Comparison of ENCODE assay signal across 13 mouse cellular contexts in genomic region chr16:93732875-93733569, GRCm38 (mm10). TPM values are rescaled to one million over a fixed set of nuclear protein-coding genes. Genes with fewer than 3 reads are reported as not detected.
A peak's percentile ranks its signal among the peaks of the same experiment; 100 is the strongest.
DNase-seq lines count a peak whose midpoint lies in the region; ATAC-seq lines count a peak whose summit lies in the region.
"Had no signal": no experiment of that assay in that cellular context is flagged by ENCODE, and none has a peak within 500 bp of the region (broad histone marks: within the 10 kb centered on the region; RNA-seq: fewer than 3 reads in every experiment).

No protein-coding gene starts in this region.

- WGBS in limb, embryonic 13.5 days, result 70% methylated on average over 18 of the region's 18 CpGs
- 56% methylated on average over 18 of the region's 18 CpGs for WGBS in kidney, embryonic 16.5 days

- 0 out of 2 replicates have a peak, but pooled peaks have one; percentile 48 for ATAC-seq in limb, embryonic 13.5 days (ENCODE audit: low FRiP score, low read depth)
- no peak for ATAC-seq in kidney, embryonic 16.5 days (ENCODE audit: low FRiP score, low TSS enrichment)
- ATAC-seq: Patski had no signal

- H3K4me2 ChIP-seq in limb, embryonic 13.5 days (replicated peaks), result no peak overlapping the region
- H3K4me2 ChIP-seq in kidney, embryonic 16.5 days (replicated peaks; ENCODE audit: low read depth, low read length), result no peak overlapping the region

- H3K9me3 ChIP-seq in limb, embryonic 13.5 days, result no peaks in the 10 kb centered on the region
- no peaks in the 10 kb centered on the region for H3K9me3 ChIP-seq in kidney, embryonic 16.5 days (ENCODE audit: low read length)
- H3K9me3 ChIP-seq: hindbrain, embryonic 10.5 days; midbrain, embryonic 10.5 days had no signal

- H3K9ac ChIP-seq in limb, embryonic 13.5 days, result no peak overlapping the region
- no peak overlapping the region for H3K9ac ChIP-seq in kidney, embryonic 16.5 days (replicated peaks; ENCODE audit: low read length)

- no peak overlapping the region for H3K27ac ChIP-seq in limb, embryonic 13.5 days
- no peak overlapping the region for H3K27ac ChIP-seq in kidney, embryonic 16.5 days (ENCODE audit: low read length)
- H3K27ac ChIP-seq: hindbrain, embryonic 10.5 days; midbrain, embryonic 10.5 days had no signal

- H3K4me3 ChIP-seq in limb, embryonic 13.5 days, result no peak overlapping the region
- H3K4me3 ChIP-seq in kidney, embryonic 16.5 days (ENCODE audit: low read length), result no peak overlapping the region
- H3K4me3 ChIP-seq: hindbrain, embryonic 10.5 days; midbrain, embryonic 10.5 days had no signal

- no peaks in the 10 kb centered on the region for H3K27me3 ChIP-seq in limb, embryonic 13.5 days
- no peaks in the 10 kb centered on the region for H3K27me3 ChIP-seq in kidney, embryonic 16.5 days (ENCODE audit: insufficient read depth, low read length)
- H3K27me3 ChIP-seq: Patski had no signal

- peak; percentile 49 for DNase-seq in cerebellum, adult 18-20 months
- DNase-seq in cerebellum, adult 8-10 months, result no peak
- DNase-seq in brain, adult 2 months (ENCODE audit: low read depth, low spot score), result peak; percentile 48
- DNase-seq in lung, postnatal 25 days (ENCODE audit: low spot score), result peak; percentile 25
- no peak for DNase-seq in adrenal gland, postnatal 25 days
- DNase-seq in adrenal gland, postnatal 14 days, result no peak
- DNase-seq: kidney, adult 9 months; right cerebral cortex, postnatal 4 days had no signal

- H3K36me3 ChIP-seq in limb, embryonic 13.5 days, result no peaks in the 10 kb centered on the region; the same call in 1 of the 2 replicates
- H3K36me3 ChIP-seq in kidney, embryonic 16.5 days (ENCODE audit: insufficient read depth, low read length), result no peaks in the 10 kb centered on the region
- H3K36me3 ChIP-seq: hindbrain, embryonic 10.5 days; midbrain, embryonic 10.5 days had no signal

- peaks cover 29% of the 10 kb centered on the region for H3K4me1 ChIP-seq in limb, embryonic 13.5 days
- H3K4me1 ChIP-seq in kidney, embryonic 16.5 days (ENCODE audit: insufficient read depth, low read length), result peaks cover 24% of the 10 kb centered on the region

RNA-seq across cellular contexts. Expression of gene Dop1b, which starts 21.3 kb away (rescaled TPM):
- 9.9 and 10.7 TPM in 2 replicates for polyA plus RNA-seq in limb, embryonic 13.5 days (2015; fragmentation: Nextera tagmentation; extraction: Ambion mirVana)
- 19.9 and 21.3 TPM in 2 replicates for total RNA-seq in adrenal gland, postnatal 25 days (2021)
- total RNA-seq in adrenal gland, postnatal 14 days (2021), result 24.1 and 24.5 TPM in 2 replicates
- 30.1 and 35.0 TPM in 2 replicates for polyA plus RNA-seq in kidney, embryonic 16.5 days (2015; fragmentation: Nextera tagmentation; extraction: Ambion mirVana)

RNA-seq across cellular contexts. Expression of gene Cbr3, which starts 50.0 kb away (rescaled TPM):
- 2.4 and 3.2 TPM in 2 replicates for polyA plus RNA-seq in limb, embryonic 13.5 days (2015; fragmentation: Nextera tagmentation; extraction: Ambion mirVana)
- total RNA-seq in adrenal gland, postnatal 25 days (2021), result 6.2 and 7.4 TPM in 2 replicates
- total RNA-seq in adrenal gland, postnatal 14 days (2021), result 8.3 and 9.8 TPM in 2 replicates
- 7.6 and 8.6 TPM in 2 replicates for polyA plus RNA-seq in kidney, embryonic 16.5 days (2015; fragmentation: Nextera tagmentation; extraction: Ambion mirVana)

Comparison
In these comparisons a context has a peak if more than half of its experiments do, and no peak if none do; other contexts are left out.
1. DNase-seq: peak in cerebellum, adult 18-20 months (2 of 2), brain, adult 2 months (single experiment) and lung, postnatal 25 days (single experiment); none in cerebellum, adult 8-10 months (single experiment), adrenal gland, postnatal 25 days (single experiment) and adrenal gland, postnatal 14 days (single experiment).